In the genomic region with DNA sequence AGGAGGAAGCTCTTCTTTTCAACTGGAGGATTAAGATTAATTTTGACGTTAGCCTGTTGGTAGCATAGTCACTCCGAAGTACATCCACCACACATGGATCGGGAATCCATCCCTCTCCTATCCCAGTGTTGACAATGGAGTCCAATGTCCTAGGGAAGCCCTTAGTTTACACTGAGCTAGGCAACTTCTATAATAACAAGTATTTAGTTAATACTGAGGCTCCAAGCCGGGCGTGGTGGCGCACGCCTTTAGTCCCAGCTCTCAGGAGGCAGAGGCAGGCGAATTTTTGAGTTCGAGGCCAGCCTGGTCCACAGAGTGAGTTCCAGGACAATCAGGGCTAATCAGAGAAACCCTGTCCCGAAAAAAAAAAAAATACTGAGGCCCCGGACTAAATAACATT, we compare ENCODE assay signal across 8 mouse cellular contexts. TPM values are rescaled to one million over a fixed set of nuclear protein-coding genes. Genes with fewer than 3 reads are reported as not detected.
A peak's percentile ranks its signal among the peaks of the same experiment; 100 is the strongest.
DNase-seq lines count a peak whose midpoint lies in the region; ATAC-seq and TF ChIP-seq lines count a peak whose summit lies in the region.

No protein-coding gene starts in this region.

- H3K9ac ChIP-seq in limb, embryonic 14.5 days (ENCODE audit: low read depth, low read length, severe bottlenecking) = peak overlapping the region; percentile 93
- H3K9ac ChIP-seq in stomach, embryonic 16.5 days (ENCODE audit: low read length) = peak overlapping the region; percentile 99

- no peaks in the 10 kb centered on the region for H3K9me3 ChIP-seq in limb, embryonic 14.5 days (ENCODE audit: control insufficient read depth, low read length)
- no peaks in the 10 kb centered on the region for H3K9me3 ChIP-seq in stomach, embryonic 16.5 days (replicated peaks; ENCODE audit: control insufficient read depth, low read length)

- peak overlapping the region; percentile 99 for H3K4me3 ChIP-seq in spleen, adult 2 months (ENCODE audit: extremely low read depth, insufficient read depth, insufficient read length)
- H3K4me3 ChIP-seq in limb, embryonic 14.5 days (replicated peaks; ENCODE audit: low read length) = peak overlapping the region; percentile 99
- H3K4me3 ChIP-seq in stomach, embryonic 16.5 days (replicated peaks; ENCODE audit: low read length) = peak overlapping the region; percentile 100

- peak overlapping the region; percentile 81 for H3K4me2 ChIP-seq in limb, embryonic 14.5 days (replicated peaks; ENCODE audit: low read depth, low read length, severe bottlenecking)
- H3K4me2 ChIP-seq in stomach, embryonic 16.5 days (ENCODE audit: low read depth, low read length) = peak overlapping the region; percentile 74

- no peak for TF ChIP-seq POLR2A in spleen, adult 2 months (IDR thresholded peaks at IDR 0.05; ENCODE audit: low read depth, low read length)
- TF ChIP-seq POLR2A in limb, embryonic 14.5 days (IDR thresholded peaks at IDR 0.05; ENCODE audit: borderline replicate concordance, extremely low read depth, insufficient read depth, insufficient read length) = no peak

- H3K4me1 ChIP-seq in spleen, adult 2 months (ENCODE audit: control insufficient read depth, insufficient read depth, insufficient read length) = peaks cover 7% of the 10 kb centered on the region; the same call in 1 of the 2 replicates
- H3K4me1 ChIP-seq in limb, embryonic 14.5 days (ENCODE audit: control insufficient read depth, insufficient read depth, low read length) = peaks cover 9% of the 10 kb centered on the region
- peaks cover 12% of the 10 kb centered on the region for H3K4me1 ChIP-seq in stomach, embryonic 16.5 days (ENCODE audit: control insufficient read depth, insufficient read depth, low read length)

- 77% methylated on average over 11 of the region's 11 CpGs for WGBS in spleen, adult 2 months
- 74% methylated on average over 11 of the region's 11 CpGs for WGBS in limb, embryonic 14.5 days
- 72% methylated on average over 11 of the region's 11 CpGs for WGBS in stomach, embryonic 16.5 days

- ATAC-seq in frontal cortex, adult (ENCODE audit: low TSS enrichment) = 0 out of 2 replicates have a peak, but pooled peaks have one; percentile 7
- ATAC-seq in limb, embryonic 14.5 days (ENCODE audit: low FRiP score, low read depth) = no peak
- no peak for ATAC-seq in stomach, embryonic 16.5 days (ENCODE audit: insufficient read depth, low FRiP score)

- no peaks in the 10 kb centered on the region for H3K27me3 ChIP-seq in spleen, adult 2 months (ENCODE audit: control insufficient read depth, insufficient read depth, low read length)
- H3K27me3 ChIP-seq in limb, embryonic 14.5 days (ENCODE audit: control insufficient read depth, insufficient read depth, low read length) = no peaks in the 10 kb centered on the region
- no peaks in the 10 kb centered on the region for H3K27me3 ChIP-seq in stomach, embryonic 16.5 days (ENCODE audit: control insufficient read depth, insufficient read depth, low read length)

- H3K36me3 ChIP-seq in spleen, adult 2 months (ENCODE audit: control insufficient read depth, insufficient read depth, low read length) = no peaks in the 10 kb centered on the region
- H3K36me3 ChIP-seq in limb, embryonic 14.5 days (ENCODE audit: control insufficient read depth, insufficient read depth, low read length) = no peaks in the 10 kb centered on the region; the same call in 1 of the 2 replicates
- H3K36me3 ChIP-seq in stomach, embryonic 16.5 days (ENCODE audit: control insufficient read depth, insufficient read depth, low read length) = no peaks in the 10 kb centered on the region

- no peak for DNase-seq in frontal cortex, postnatal 25 days (ENCODE audit: low spot score in 2 of 2)
- no peak for DNase-seq in spleen, adult 2 months (ENCODE audit: low read depth in 1 of 2, low spot score in 2 of 2)
- no peak for DNase-seq in spleen, postnatal 36 days (ENCODE audit: low spot score in 2 of 2)
- no peak for DNase-seq in limb, embryonic 14.5 days (ENCODE audit: low spot score)
- DNase-seq in thymus, postnatal 4 days = no peak
- no peak for DNase-seq in layer of hippocampus, adult 9-11 months

- TF ChIP-seq CTCF in spleen, adult 2 months (IDR thresholded peaks at IDR 0.05; ENCODE audit: extremely low read depth, insufficient read depth, insufficient read length, insufficient replicate concordance) = no peak

- peak overlapping the region; percentile 91 for H3K27ac ChIP-seq in spleen, adult 2 months (ENCODE audit: insufficient read depth, low read length)
- H3K27ac ChIP-seq in limb, embryonic 14.5 days (replicated peaks; ENCODE audit: low read depth, low read length) = peak overlapping the region; percentile 63; the same call in 1 of the 2 replicates
- H3K27ac ChIP-seq in stomach, embryonic 16.5 days (ENCODE audit: low read length) = peak overlapping the region; percentile 87; the same call in 1 of the 2 replicates

RNA-seq across cellular contexts. Expression of a gene that starts 6.4 kb away (rescaled TPM):
- 10.0 and 13.5 TPM in 2 replicates for polyA plus RNA-seq in spleen, adult 2 months (2012; rRNA removed)
- 15.2 and 19.4 TPM in 2 replicates for polyA plus RNA-seq in limb, embryonic 14.5 days (2012; rRNA removed)
- polyA plus RNA-seq in limb, embryonic 14.5 days (2014; fragmentation: Nextera tagmentation; extraction: Ambion mirVana) = 18.0 and 18.5 TPM in 2 replicates
- polyA plus RNA-seq in stomach, embryonic 16.5 days (2015; fragmentation: Nextera tagmentation; extraction: Ambion mirVana) = 15.9 and 16.5 TPM in 2 replicates

RNA-seq across cellular contexts. Expression of a gene that starts 6.5 kb away (rescaled TPM):
- polyA plus RNA-seq in spleen, adult 2 months (2012; rRNA removed) = 4.5 and 5.4 TPM in 2 replicates
- 54.7 and 55.1 TPM in 2 replicates for polyA plus RNA-seq in limb, embryonic 14.5 days (2012; rRNA removed)
- polyA plus RNA-seq in limb, embryonic 14.5 days (2014; fragmentation: Nextera tagmentation; extraction: Ambion mirVana) = 98.2 and 117 TPM in 2 replicates
- 125 and 126 TPM in 2 replicates for polyA plus RNA-seq in stomach, embryonic 16.5 days (2015; fragmentation: Nextera tagmentation; extraction: Ambion mirVana)
